Mouse (Mus musculus): ENCODE results near the gene P3h3. TPM values are rescaled to one million over a fixed set of nuclear protein-coding genes. Genes with fewer than 3 reads are reported as not detected.
"Not testable (repeated sequence)": the region's sequence is repeated elsewhere in the genome, so short reads cannot be mapped to it uniquely, and the experiment has no call there.

Gene P3h3
- total RNA-seq, 4 experiments from 2014 or later, result 32.2 to 51.8 (median 36.4) TPM

- no peak for DNase-seq (ENCODE audit: low spot score in 2 of 2)
Measured at GRCm38 (mm10) chr6:124831649-124832048, 25.9 kb downstream of the P3h3 start.

GRCm38 (mm10) chr6:124831199-124831598 is 26.4 kb downstream of the P3h3 start:
- not testable (repeated sequence) for DNase-seq (ENCODE audit: low spot score in 2 of 2)

- peak; percentile 94 to 96 for DNase-seq (ENCODE audit: low spot score in 2 of 2)
Measured at GRCm38 (mm10) chr6:124829799-124830700, 27.5 kb downstream of the P3h3 start.

- DNase-seq (ENCODE audit: low spot score in 2 of 2), result peak; percentile 99
Measured at GRCm38 (mm10) chr6:124828868-124829798, 28.4 kb downstream of the P3h3 start, which contains the start of the genes Usp5 and Cdca3. Usp5 (minus strand) TSS chr6:124829484. Cdca3 (plus strand) TSS chr6:124829547.

- DNase-seq (ENCODE audit: low spot score in 2 of 2), result no peak
Measured at GRCm38 (mm10) chr6:124828101-124828592, 29.4 kb downstream of the P3h3 start.

- no peak for DNase-seq (ENCODE audit: low spot score in 2 of 2)
Measured at GRCm38 (mm10) chr6:124822049-124822448, 35.5 kb downstream of the P3h3 start.

- DNase-seq (ENCODE audit: low spot score in 2 of 2), result no peak
Measured at GRCm38 (mm10) chr6:124820891-124821290, 36.7 kb downstream of the P3h3 start.

- DNase-seq (ENCODE audit: low spot score in 2 of 2), result no peak
Measured at GRCm38 (mm10) chr6:124817971-124818370, 39.6 kb downstream of the P3h3 start.

GRCm38 (mm10) chr6:124817563-124817962 is 40.0 kb downstream of the P3h3 start:
- no peak for DNase-seq (ENCODE audit: low spot score in 2 of 2)

- no peak for DNase-seq (ENCODE audit: low spot score in 2 of 2)
Measured at GRCm38 (mm10) chr6:124817125-124817524, 40.4 kb downstream of the P3h3 start.

GRCm38 (mm10) chr6:124816611-124817010 is 40.9 kb downstream of the P3h3 start:
- DNase-seq (ENCODE audit: low spot score in 2 of 2), result no peak

- no peak for DNase-seq (ENCODE audit: low spot score in 2 of 2)
Measured at GRCm38 (mm10) chr6:124814858-124815774, 42.4 kb downstream of the P3h3 start.

GRCm38 (mm10) chr6:124814448-124814847 is 43.1 kb downstream of the P3h3 start:
- DNase-seq (ENCODE audit: low spot score in 2 of 2), result no peak

GRCm38 (mm10) chr6:124813933-124814332 is 43.6 kb downstream of the P3h3 start, which contains the start of gene Tpi1:
Tpi1 (minus strand) TSS chr6:124814296.
- DNase-seq (ENCODE audit: low spot score in 2 of 2), result peak; percentile 88 to 89

GRCm38 (mm10) chr6:124813496-124813895 is 44.1 kb downstream of the P3h3 start:
- peak in 1 of 2 experiments; percentile 68 for DNase-seq (ENCODE audit: low spot score in 2 of 2)

GRCm38 (mm10) chr6:124812848-124813247 is 44.7 kb downstream of the P3h3 start:
- DNase-seq (ENCODE audit: low spot score in 2 of 2), result no peak

- DNase-seq (ENCODE audit: low spot score in 2 of 2), result no peak
Measured at GRCm38 (mm10) chr6:124811701-124812560, 45.6 kb downstream of the P3h3 start.

- DNase-seq (ENCODE audit: low spot score in 2 of 2), result no peak
Measured at GRCm38 (mm10) chr6:124811403-124811665, 46.2 kb downstream of the P3h3 start.

- not testable (repeated sequence) for DNase-seq (ENCODE audit: low spot score in 2 of 2)
Measured at GRCm38 (mm10) chr6:124810566-124811402, 46.8 kb downstream of the P3h3 start.
